Mouse (Mus musculus) MEL (cell line): Measurements from ENCODE around the gene Colgalt2. TPM values are rescaled to one million over a fixed set of nuclear protein-coding genes. Genes with fewer than 3 reads are reported as not detected.

Source experiments
- DNase-seq: peaks from one replicate; pipeline ENCODE4 v3.0.0; 2011; ENCODE audit warnings: low read depth, low spot score
- H3K27ac ChIP-seq: 2 replicates; pipeline ENCODE4 v1.5.1; 2012; ENCODE audit warnings: low read depth, mild to moderate bottlenecking, control low read depth, low read length, moderate library complexity; ENCODE audit not compliant: control insufficient read depth
- H3K27me3 ChIP-seq, 2 experiments: fragments of 150-350 bp in 1 of 2; sonication (generic) in 1 of 2; 2 replicates each; pipeline ENCODE4 v1.6.1; 2012; ENCODE audit warnings: low read length in 2 of 2, mild to moderate bottlenecking in 2 of 2, improper control_type of control experiment in 1 of 2, moderate library complexity in 1 of 2; ENCODE audit not compliant: insufficient read depth in 2 of 2, control insufficient read depth in 1 of 2
- H3K36me3 ChIP-seq, 2 experiments: 2 replicates each; pipeline ENCODE4 v1.6.1; 2012 to 2014; ENCODE audit warnings: low read length in 2 of 2, improper control_type of control experiment in 1 of 2, inconsistent platforms in 1 of 2, mild to moderate bottlenecking in 1 of 2; ENCODE audit not compliant: insufficient read depth in 2 of 2, control insufficient read depth in 1 of 2
- H3K4me1 ChIP-seq, 2 experiments: fragments of 150-350 bp in 1 of 2; sonication (generic) in 1 of 2; 2 replicates each; pipeline ENCODE4 v1.6.1; 2012; ENCODE audit warnings: low read length in 2 of 2, improper control_type of control experiment in 1 of 2, mild to moderate bottlenecking in 1 of 2; ENCODE audit not compliant: insufficient read depth in 2 of 2, control insufficient read depth in 1 of 2
- H3K4me3 ChIP-seq, 2 experiments: fragments of 150-350 bp in 1 of 2; sonication (generic) in 1 of 2; 2 replicates each; pipeline ENCODE4 v1.5.1; 2012; ENCODE audit warnings: low read depth in 2 of 2, low read length in 2 of 2, mild to moderate bottlenecking in 2 of 2, moderate library complexity in 2 of 2, control low read depth in 1 of 2, improper control_type of control experiment in 1 of 2; ENCODE audit not compliant: control insufficient read depth in 1 of 2, insufficient read depth in 1 of 2
- H3K79me2 ChIP-seq: 2 replicates; pipeline ENCODE4 v1.6.1; 2012; ENCODE audit warnings: mild to moderate bottlenecking, low read length, moderate library complexity; ENCODE audit not compliant: control insufficient read depth, poor library complexity, insufficient read depth
- H3K9ac ChIP-seq: 2 replicates; pipeline ENCODE4 v1.6.1; 2012; ENCODE audit warnings: low read depth, mild to moderate bottlenecking, control low read depth, low read length, moderate library complexity; ENCODE audit not compliant: control insufficient read depth, poor library complexity, severe bottlenecking
- H3K9me3 ChIP-seq: fragments of 150-350 bp; sonication (generic); replicated peaks from 2 replicates; pipeline ENCODE4 v1.6.1; 2012; ENCODE audit warnings: mild to moderate bottlenecking, low read length, improper control_type of control experiment, moderate library complexity; ENCODE audit not compliant: insufficient read depth
- CHD1 ChIP-seq: IDR thresholded peaks from 2 replicates; pipeline ENCODE4 v1.6.1; 2012; ENCODE audit warnings: low read depth, mild to moderate bottlenecking, inconsistent platforms, low read length, improper control_type of control experiment
- CTCF ChIP-seq, 3 experiments: IDR thresholded peaks in 2 of 3; conservative IDR thresholded peaks in 1 of 3; 2 replicates each; pipeline ENCODE4 v1.5.1; 2011 to 2012; ENCODE audit warnings: low read length in 3 of 3, low read depth in 2 of 3, mild to moderate bottlenecking in 2 of 3, improper control_type of control experiment in 1 of 3, inconsistent platforms in 1 of 3, mixed read lengths in 1 of 3, moderate library complexity in 1 of 3; ENCODE audit not compliant: control insufficient read depth in 1 of 3, insufficient read depth in 1 of 3, poor library complexity in 1 of 3, severe bottlenecking in 1 of 3
- E2F4 ChIP-seq: IDR thresholded peaks from 2 replicates; pipeline ENCODE4 v1.6.1; 2011; ENCODE audit warnings: low read depth, low read length, improper control_type of control experiment, borderline replicate concordance
- ELF1 ChIP-seq: IDR thresholded peaks from 2 replicates; pipeline ENCODE4 v1.6.1; 2014; ENCODE audit warnings: low read depth, mild to moderate bottlenecking, inconsistent platforms, low read length, improper control_type of control experiment, moderate library complexity
- KAT2A ChIP-seq: conservative IDR thresholded peaks from 2 replicates; pipeline ENCODE4 v1.6.1; 2012; ENCODE audit warnings: low read depth, low read length, improper control_type of control experiment, inconsistent platforms
- MAZ ChIP-seq: IDR thresholded peaks from 2 replicates; pipeline ENCODE4 v1.6.1; 2012; ENCODE audit warnings: low read depth, mild to moderate bottlenecking, inconsistent platforms, low read length, improper control_type of control experiment
- NRF1 ChIP-seq: IDR thresholded peaks from 2 replicates; pipeline ENCODE4 v1.6.1; 2014; ENCODE audit warnings: low read depth, mild to moderate bottlenecking, inconsistent platforms, low read length, improper control_type of control experiment, moderate library complexity; ENCODE audit not compliant: poor library complexity, insufficient read depth, severe bottlenecking
- POLR2A ChIP-seq, 2 experiments: IDR thresholded peaks; 2 replicates each; pipeline ENCODE4 v1.6.1; 2011 to 2012; ENCODE audit warnings: low read length in 2 of 2, mild to moderate bottlenecking in 2 of 2, control low read depth in 1 of 2, improper control_type of control experiment in 1 of 2, low read depth in 1 of 2, moderate library complexity in 1 of 2; ENCODE audit not compliant: control insufficient read depth in 1 of 2, insufficient read depth in 1 of 2, poor library complexity in 1 of 2
- POLR2AphosphoS2 ChIP-seq: IDR thresholded peaks from 2 replicates; pipeline ENCODE4 v1.6.1; 2011; ENCODE audit warnings: low read length, improper control_type of control experiment
- RAD21 ChIP-seq: IDR thresholded peaks from 2 replicates; pipeline ENCODE4 v1.6.1; 2011; ENCODE audit warnings: mild to moderate bottlenecking, low read depth, low read length, improper control_type of control experiment
- RCOR1 ChIP-seq: IDR thresholded peaks from 2 replicates; pipeline ENCODE4 v1.6.1; 2012; ENCODE audit warnings: low read depth, mild to moderate bottlenecking, inconsistent platforms, low read length, improper control_type of control experiment
- TAL1 ChIP-seq: IDR thresholded peaks from 2 replicates; pipeline ENCODE4 v1.6.1; 2012; ENCODE audit warnings: mild to moderate bottlenecking, inconsistent platforms, low read length, moderate library complexity, mixed read lengths
- TBP ChIP-seq: IDR thresholded peaks from 2 replicates; pipeline ENCODE4 v1.8.0; 2011; ENCODE audit warnings: low read depth, low read length, improper control_type of control experiment
- UBTF ChIP-seq: IDR thresholded peaks from 2 replicates; pipeline ENCODE4 v1.6.1; 2012; ENCODE audit warnings: low read depth, mild to moderate bottlenecking, inconsistent platforms, low read length, improper control_type of control experiment, moderate library complexity, borderline replicate concordance; ENCODE audit not compliant: insufficient read depth
- USF2 ChIP-seq, 2 experiments: IDR thresholded peaks; 2 replicates each; pipeline ENCODE4 v1.6.1; 2011 to 2012; ENCODE audit warnings: improper control_type of control experiment in 2 of 2, low read length in 2 of 2, borderline replicate concordance in 1 of 2, inconsistent platforms in 1 of 2, low read depth in 1 of 2, mild to moderate bottlenecking in 1 of 2; ENCODE audit not compliant: insufficient read depth in 1 of 2
- ZC3H11A ChIP-seq: IDR thresholded peaks from 2 replicates; pipeline ENCODE4 v1.6.1; 2012; ENCODE audit warnings: low read depth, mild to moderate bottlenecking, inconsistent platforms, low read length, improper control_type of control experiment
- ZMIZ1 ChIP-seq: IDR thresholded peaks from 2 replicates; pipeline ENCODE4 v1.6.1; 2012; ENCODE audit warnings: low read depth, mild to moderate bottlenecking, inconsistent platforms, low read length, improper control_type of control experiment, moderate library complexity
- polyA plus RNA-seq, 2 experiments: library from polyadenylated mRNA; stranded (reverse) in 1 of 2; unstranded in 1 of 2; fragments of >175 nt in 1 of 2; fragments of >200 nt in 1 of 2; gene quantifications; 2 replicates each; pipeline versions ENCODE4 v1.2.1 to v1.2.4; 2012; ENCODE audit warnings: low replicate concordance in 2 of 2, low read depth in 1 of 2; ENCODE audit not compliant: insufficient read length in 2 of 2, insufficient read depth in 1 of 2, missing spikeins in 1 of 2
- total RNA-seq: library from RNA; depleted of rRNA; stranded (reverse); fragments of 300-350 nt; gene quantifications from 2 replicates; pipeline ENCODE4 v1.2.3, GENCODE M21; 2012

Gene Colgalt2
- total and polyA plus RNA-seq, 3 experiments = not detected

DNA sequence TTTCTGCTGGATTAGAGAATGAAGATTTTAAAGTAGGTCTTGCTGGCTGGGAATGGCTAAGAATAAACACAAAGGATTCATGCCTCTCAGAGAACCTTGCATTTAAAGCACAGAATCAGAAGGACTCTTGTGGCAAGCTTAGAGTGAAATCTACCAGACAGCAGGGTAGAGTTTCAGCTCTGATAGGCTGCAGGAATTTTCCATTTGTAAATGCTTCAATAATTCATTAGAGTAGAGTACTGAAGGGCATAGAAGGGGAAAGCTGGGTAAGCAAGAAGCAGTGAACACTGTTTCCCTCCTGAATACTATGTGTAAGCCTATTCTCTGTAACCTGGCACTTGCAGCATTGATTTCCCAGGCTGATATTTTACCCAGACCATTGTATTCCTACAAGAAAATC is 10.4 kb upstream of the Colgalt2 start:
- no peak for DNase-seq
- H3K79me2 ChIP-seq = peaks cover 18% of the 10 kb centered on the region
- H3K4me3 ChIP-seq = no peak overlapping the region
- no peaks in the 10 kb centered on the region for H3K9me3 ChIP-seq
- no peaks in the 10 kb centered on the region; a peak in 1 of 4 replicates for H3K27me3 ChIP-seq
- TF ChIP-seq CTCF (IDR thresholded peaks at IDR 0.05 in 2 of 3, conservative IDR thresholded peaks at IDR 0.05 in 1 of 3; ENCODE audit: control insufficient read depth in 1 of 3, insufficient read depth in 1 of 3, low read depth in 2 of 3, low read length in 3 of 3, poor library complexity in 1 of 3, severe bottlenecking in 1 of 3) (no peak), UBTF (no peak), KAT2A (no peak), POLR2AphosphoS2 (no peak), TAL1 (no peak), TBP (no peak), CHD1 (no peak), POLR2A (IDR thresholded peaks at IDR 0.05; ENCODE audit: control insufficient read depth in 1 of 2, insufficient read depth in 1 of 2, low read depth in 1 of 2, low read length in 2 of 2, poor library complexity in 1 of 2) (no peak)
- peaks cover 7 to 13% of the 10 kb centered on the region in 2 experiments; a peak in 3 of 4 replicates for H3K4me1 ChIP-seq
- no peak overlapping the region for H3K27ac ChIP-seq
- H3K9ac ChIP-seq = no peak overlapping the region
- H3K36me3 ChIP-seq = peaks cover 3 to 13% of the 10 kb centered on the region in 2 experiments; a peak in 3 of 4 replicates

DNA sequence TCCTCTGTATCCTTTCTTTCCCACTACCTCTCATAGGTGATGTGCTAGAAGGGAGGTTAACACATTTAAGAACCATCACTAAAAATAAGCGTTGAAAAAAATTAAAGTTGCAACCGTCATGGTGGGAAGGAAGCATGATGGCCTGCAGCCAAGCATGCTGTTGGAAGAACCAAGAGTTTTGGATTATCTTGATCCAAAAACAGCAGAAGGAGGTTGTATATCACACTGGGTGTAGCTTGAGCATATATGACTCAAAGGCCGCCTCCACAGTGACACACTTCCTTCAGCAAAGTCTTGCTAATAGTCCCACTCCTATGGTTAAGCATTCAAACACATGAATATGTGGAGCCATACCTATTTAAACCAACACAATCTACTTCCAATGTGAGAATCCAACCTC is 5.5 kb upstream of the Colgalt2 start:
- TF ChIP-seq UBTF = no peak
- TF ChIP-seq MAZ = no peak
- TF ChIP-seq NRF1 = no peak
- no peak for TF ChIP-seq ZC3H11A
- no peaks in the 10 kb centered on the region for H3K4me1 ChIP-seq
- no peak overlapping the region for H3K27ac ChIP-seq
- no peaks in the 10 kb centered on the region; a peak in 2 of 4 replicates for H3K27me3 ChIP-seq
- DNase-seq = no peak
- no peaks in the 10 kb centered on the region for H3K36me3 ChIP-seq
- H3K9me3 ChIP-seq = 0 out of 2 replicates have a peak, but pooled peaks cover 2% of the 10 kb centered on the region
- H3K9ac ChIP-seq = no peak overlapping the region
- no peak overlapping the region for H3K4me3 ChIP-seq
- H3K79me2 ChIP-seq = no peaks in the 10 kb centered on the region

DNA sequence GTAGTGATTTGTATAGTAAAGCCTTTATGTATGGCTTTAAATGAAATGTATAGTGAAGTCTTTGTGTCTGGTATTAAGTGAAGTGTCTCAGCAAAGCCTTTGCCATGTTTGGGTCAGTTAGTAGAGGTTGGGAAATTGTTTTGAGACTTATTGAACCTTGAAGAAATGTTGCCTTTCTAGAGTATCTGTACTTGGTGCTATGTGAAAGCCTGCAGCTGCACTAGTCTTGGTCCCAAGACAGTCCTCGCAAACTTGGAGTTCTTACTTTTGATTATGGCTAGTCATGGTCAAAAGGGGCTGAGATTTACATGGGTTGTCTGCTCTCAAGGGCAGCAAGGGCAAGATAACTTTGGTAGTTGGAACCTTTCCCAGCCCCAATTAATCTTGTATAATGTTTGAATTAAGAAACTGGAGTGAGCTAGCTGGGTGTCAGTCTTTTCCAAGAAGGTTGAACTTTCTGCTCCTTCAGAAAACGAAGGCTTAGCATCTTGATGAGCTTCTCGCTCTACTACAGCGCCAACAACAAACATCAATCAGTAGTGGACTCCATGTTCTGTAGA is 4.6 kb upstream of the Colgalt2 start:
- no peaks in the 10 kb centered on the region for H3K79me2 ChIP-seq
- no peaks in the 10 kb centered on the region for H3K4me1 ChIP-seq
- DNase-seq = no peak
- H3K27me3 ChIP-seq = no peaks in the 10 kb centered on the region; a peak in 2 of 4 replicates
- no peaks in the 10 kb centered on the region for H3K36me3 ChIP-seq
- no peak overlapping the region for H3K4me3 ChIP-seq
- no peak overlapping the region for H3K27ac ChIP-seq
- H3K9ac ChIP-seq = no peak overlapping the region
- no peak for TF ChIP-seq ZMIZ1
- TF ChIP-seq E2F4 = no peak
- TF ChIP-seq ELF1 = no peak
- TF ChIP-seq RCOR1 = no peak
- TF ChIP-seq RAD21 = no peak
- TF ChIP-seq TAL1 = no peak
- no peak for TF ChIP-seq USF2 (IDR thresholded peaks at IDR 0.05; ENCODE audit: borderline replicate concordance in 1 of 2, insufficient read depth in 1 of 2, low read depth in 1 of 2, low read length in 2 of 2)
- TF ChIP-seq NRF1 = no peak
- no peak for TF ChIP-seq ZC3H11A
- TF ChIP-seq CHD1 = no peak
- 0 out of 2 replicates have a peak, but pooled peaks cover 2% of the 10 kb centered on the region for H3K9me3 ChIP-seq
